Comparison of ENCODE assay signal across 10 mouse cellular contexts in the genomic region with DNA sequence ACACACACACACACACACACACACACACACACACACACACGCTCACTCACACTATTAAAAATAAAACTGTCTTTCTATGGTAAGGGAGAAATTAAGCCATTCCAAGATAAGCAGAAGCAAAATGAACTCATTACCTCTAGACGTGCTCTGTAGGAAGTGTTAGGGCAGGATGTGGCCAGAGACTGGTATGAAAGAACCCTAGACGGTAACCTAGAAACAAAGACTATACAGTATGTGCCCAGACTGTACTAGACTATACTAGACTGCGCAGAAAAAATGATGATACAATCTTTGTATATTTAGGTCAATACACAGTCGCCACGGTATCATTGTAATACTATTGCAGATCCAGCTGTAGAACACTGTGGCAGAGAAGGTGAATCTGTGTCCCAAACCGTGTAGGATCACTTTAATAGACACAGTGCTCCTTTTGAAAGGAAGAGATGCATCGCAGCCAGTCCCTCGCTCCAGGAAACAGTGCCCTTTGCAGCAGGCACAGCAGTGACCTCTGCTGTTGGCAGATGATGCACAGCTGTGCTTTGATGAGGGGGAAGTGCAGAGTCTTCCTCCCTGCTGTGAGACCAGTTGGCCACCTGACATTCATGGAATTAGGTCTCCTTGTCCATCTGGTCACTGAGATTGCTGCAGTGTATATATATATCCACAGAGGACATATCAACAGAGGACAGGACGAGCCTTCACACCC. TPM values are rescaled to one million over a fixed set of nuclear protein-coding genes. Genes with fewer than 3 reads are reported as not detected.
DNase-seq lines count a peak whose midpoint lies in the region; ATAC-seq and TF ChIP-seq lines count a peak whose summit lies in the region.
"Had no signal": no experiment of that assay in that cellular context is flagged by ENCODE, and none has a peak within 500 bp of the region (broad histone marks: within the 10 kb centered on the region; RNA-seq: fewer than 3 reads in every experiment).

No protein-coding gene starts in this region.

- H3K36me3 ChIP-seq in kidney, embryonic 16.5 days (ENCODE audit: insufficient read depth, low read length): no peaks in the 10 kb centered on the region
- H3K36me3 ChIP-seq in liver, embryonic 14.5 days (replicated peaks; ENCODE audit: control insufficient read depth, insufficient read depth, low read depth): no peaks in the 10 kb centered on the region
- H3K36me3 ChIP-seq: hindbrain, embryonic 15.5 days had no signal

- H3K9ac ChIP-seq in kidney, embryonic 16.5 days (replicated peaks; ENCODE audit: low read length): no peak overlapping the region
- H3K9ac ChIP-seq in liver, embryonic 14.5 days (replicated peaks): no peak overlapping the region
- H3K9ac ChIP-seq: hindbrain, embryonic 15.5 days had no signal

- H3K4me2 ChIP-seq in kidney, embryonic 16.5 days (replicated peaks; ENCODE audit: low read depth, low read length): no peak overlapping the region
- H3K4me2 ChIP-seq in liver, embryonic 14.5 days (ENCODE audit: low read depth): no peak overlapping the region
- H3K4me2 ChIP-seq: hindbrain, embryonic 15.5 days had no signal

- POLR2A ChIA-PET in Patski (lab: Charles Lee): no interaction called here

- no peak for TF ChIP-seq EP300 in liver, embryonic 14.5 days (IDR thresholded peaks at IDR 0.05; ENCODE audit: low read depth)

- ATAC-seq in kidney, embryonic 16.5 days (ENCODE audit: low FRiP score, low TSS enrichment): peak; percentile 19; the same call in 1 of the 2 replicates
- ATAC-seq in Patski: no peak
- ATAC-seq in liver, embryonic 14.5 days (ENCODE audit: insufficient read depth): no peak

- in situ Hi-C loops in Patski (cut with MboI; ENCODE audit: low pct_unique_long_range_greater_than_20kb): no loop called here

- 47% methylated on average over 10 of the region's 10 CpGs for WGBS in kidney, embryonic 16.5 days
- 22% methylated on average over 10 of the region's 10 CpGs for WGBS in liver, embryonic 14.5 days (ENCODE audit: insufficient replicate concordance)

- no peaks in the 10 kb centered on the region for H3K9me3 ChIP-seq in kidney, embryonic 16.5 days (ENCODE audit: low read length)
- H3K9me3 ChIP-seq in liver, embryonic 14.5 days (ENCODE audit: control insufficient read depth, low read length): no peaks in the 10 kb centered on the region
- H3K9me3 ChIP-seq: hindbrain, embryonic 15.5 days had no signal

- H3K27ac ChIP-seq in kidney, embryonic 16.5 days (ENCODE audit: low read length): no peak overlapping the region
- H3K27ac ChIP-seq in liver, embryonic 14.5 days: no peak overlapping the region
- H3K27ac ChIP-seq: hindbrain, embryonic 15.5 days had no signal

- CTCF ChIA-PET in Patski (lab: Charles Lee): no interaction called here

- TF ChIP-seq CTCF in Patski (IDR thresholded peaks at IDR 0.05): peak; percentile 25
- TF ChIP-seq CTCF in liver, embryonic 14.5 days (IDR thresholded peaks at IDR 0.05; ENCODE audit: low read depth): peak; percentile 62

- no peak for DNase-seq in kidney, adult 9 months
- DNase-seq in Patski (ENCODE audit: low read depth, low spot score): no peak
- DNase-seq in liver, embryonic 14.5 days (ENCODE audit: low read depth in 3 of 3, low spot score in 3 of 3): no peak
- peak; percentile 30 for DNase-seq in skeletal muscle tissue, adult 2 months (ENCODE audit: low read depth, low spot score)
- DNase-seq in left cerebral cortex, adult 11 months (ENCODE audit: low spot score): no peak
- DNase-seq in frontal cortex, postnatal 14 days (ENCODE audit: low spot score in 2 of 2): no peak
- no peak for DNase-seq in kidney, postnatal 14 days

- no peak overlapping the region for H3K4me3 ChIP-seq in kidney, embryonic 16.5 days (ENCODE audit: low read length)
- no peak overlapping the region for H3K4me3 ChIP-seq in liver, embryonic 14.5 days (ENCODE audit: insufficient read depth in 1 of 2, low read depth in 2 of 2, low read length in 2 of 2)
- H3K4me3 ChIP-seq: hindbrain, embryonic 15.5 days had no signal

- H3K4me1 ChIP-seq in kidney, embryonic 16.5 days (ENCODE audit: insufficient read depth, low read length): no peaks in the 10 kb centered on the region
- no peaks in the 10 kb centered on the region for H3K4me1 ChIP-seq in liver, embryonic 14.5 days (replicated peaks; ENCODE audit: control insufficient read depth in 2 of 2, insufficient read depth in 2 of 2, low read length in 1 of 2)

- H3K27me3 ChIP-seq in kidney, embryonic 16.5 days (ENCODE audit: insufficient read depth, low read length): no peaks in the 10 kb centered on the region
- peaks cover 4% of the 10 kb centered on the region for H3K27me3 ChIP-seq in Patski
- H3K27me3 ChIP-seq in liver, embryonic 14.5 days (ENCODE audit: control insufficient read depth, insufficient read depth, low read length): no peaks in the 10 kb centered on the region
- H3K27me3 ChIP-seq: hindbrain, embryonic 15.5 days had no signal

RNA-seq across cellular contexts. Expression of a gene that starts 26.1 kb away (rescaled TPM):
- 361 and 372 TPM in 2 replicates for polyA plus RNA-seq in kidney, embryonic 16.5 days (2015; fragmentation: Nextera tagmentation; extraction: Ambion mirVana)
- 206 TPM for polyA plus RNA-seq in Patski (2021)
- 36.7 and 44.5 TPM in 2 replicates for polyA plus RNA-seq in liver, embryonic 14.5 days (2012; rRNA removed)
- polyA plus RNA-seq in liver, embryonic 14.5 days (2014; fragmentation: Nextera tagmentation; extraction: Ambion mirVana): 162 and 171 TPM in 2 replicates

RNA-seq across cellular contexts. Expression of a gene that starts 30.4 kb away (rescaled TPM):
- 0.26 TPM in 2 replicates for polyA plus RNA-seq in kidney, embryonic 16.5 days (2015; fragmentation: Nextera tagmentation; extraction: Ambion mirVana)
- polyA plus RNA-seq in Patski (2021): 0.60 TPM
- polyA plus RNA-seq in liver, embryonic 14.5 days (2012; rRNA removed): not detected in 2 replicates
- polyA plus RNA-seq in liver, embryonic 14.5 days (2014; fragmentation: Nextera tagmentation; extraction: Ambion mirVana): 0.08 TPM in 1 of 2 replicates, not detected in the other
- polyA plus RNA-seq: small intestine, adult 2 months had no signal
